Mouse (Mus musculus) hindlimb bud, embryonic 11.5 days (tissue): Measurements from ENCODE around the gene Rsph3b.
"Not testable (repeated sequence)": the region's sequence is repeated elsewhere in the genome, so short reads cannot be mapped to it uniquely, and the experiment has no call there.

Experiments
- DNase-seq: peaks from one replicate; pipeline ENCODE4 v3.0.0-alpha.2; 2012; ENCODE audit warnings: low read depth, low spot score; ENCODE audit errors: extremely low spot score

Gene Rsph3b

GRCm38 (mm10) chr17:6947984-6948768 lies at the start of gene Rsph3b:
Rsph3b (minus strand) TSS chr17:6948682.
- DNase-seq, result not testable (repeated sequence)

- not testable (repeated sequence) for DNase-seq
These were observed 49.5 kb upstream of the Rsph3b start for GRCm38 (mm10) chr17:6997778-6998490.

GRCm38 (mm10) chr17:6996826-6997225 lies 48.3 kb upstream of the Rsph3b start:
- DNase-seq, result not testable (repeated sequence)

GRCm38 (mm10) chr17:6995504-6995903 lies 47.0 kb upstream of the Rsph3b start:
- not testable (repeated sequence) for DNase-seq

GRCm38 (mm10) chr17:6986118-6986517 lies 37.6 kb upstream of the Rsph3b start:
- not testable (repeated sequence) for DNase-seq

GRCm38 (mm10) chr17:6980144-6980543 lies 31.7 kb upstream of the Rsph3b start:
- DNase-seq, result not testable (repeated sequence)

DNA sequence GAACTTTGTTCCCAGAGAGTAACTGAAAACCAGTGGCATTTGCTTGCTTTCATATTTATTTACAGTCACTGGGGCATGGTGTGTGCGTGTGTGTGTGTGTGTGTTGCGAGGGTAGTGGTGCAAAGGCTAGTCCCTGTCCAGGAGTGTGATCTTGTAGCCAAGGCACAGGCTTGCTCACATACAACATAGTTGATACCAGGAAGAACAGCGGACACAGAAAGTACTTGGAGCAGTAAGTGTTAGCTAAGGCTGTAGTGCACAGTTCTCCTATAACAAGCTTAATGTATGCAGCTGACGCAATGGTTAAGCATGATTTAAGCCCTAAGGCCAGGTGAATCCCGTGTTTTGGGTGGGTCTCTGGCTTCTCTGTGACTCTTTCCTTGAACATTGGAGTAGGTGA lies 30.9 kb upstream of the Rsph3b start:
- not testable (repeated sequence) for DNase-seq

- DNase-seq, result not testable (repeated sequence)
These were observed 30.1 kb upstream of the Rsph3b start, which contains the start of gene Gm49721 for GRCm38 (mm10) chr17:6978287-6979248. Gm49721 (plus strand) TSS chr17:6978904.

- DNase-seq, result not testable (repeated sequence)
These were observed 26.5 kb upstream of the Rsph3b start for GRCm38 (mm10) chr17:6974985-6975384.

- DNase-seq, result not testable (repeated sequence)
These were observed 24.4 kb upstream of the Rsph3b start for GRCm38 (mm10) chr17:6972836-6973396.

GRCm38 (mm10) chr17:6971238-6971637 lies 22.8 kb upstream of the Rsph3b start:
- DNase-seq, result not testable (repeated sequence)

DNA sequence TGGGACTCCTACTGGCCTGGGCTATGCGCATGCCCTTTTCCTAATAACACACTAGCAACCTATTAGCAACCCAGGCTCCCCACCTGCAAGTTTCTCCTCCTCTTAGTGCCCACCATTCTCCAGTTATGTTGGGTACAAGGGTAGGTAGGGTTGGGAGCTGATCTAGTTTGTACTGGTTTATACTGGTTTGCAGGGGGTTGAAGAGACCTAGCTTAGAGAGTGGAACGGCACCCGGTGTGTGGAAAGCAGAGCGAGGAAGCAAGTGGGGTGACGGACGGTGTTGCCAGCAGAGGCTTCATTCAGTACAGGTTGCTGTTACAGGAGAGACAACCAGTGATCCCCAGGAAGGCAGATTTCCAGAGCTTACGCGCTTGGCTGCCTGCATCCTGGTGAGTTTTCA lies 21.9 kb upstream of the Rsph3b start, which contains the start of gene Rnaset2b:
Rnaset2b (plus strand) TSS at position 301 of the 400 bp plus-strand sequence.
- DNase-seq, result not testable (repeated sequence)

- not testable (repeated sequence) for DNase-seq
These were observed 19.2 kb upstream of the Rsph3b start for GRCm38 (mm10) chr17:6967673-6968072.

DNA sequence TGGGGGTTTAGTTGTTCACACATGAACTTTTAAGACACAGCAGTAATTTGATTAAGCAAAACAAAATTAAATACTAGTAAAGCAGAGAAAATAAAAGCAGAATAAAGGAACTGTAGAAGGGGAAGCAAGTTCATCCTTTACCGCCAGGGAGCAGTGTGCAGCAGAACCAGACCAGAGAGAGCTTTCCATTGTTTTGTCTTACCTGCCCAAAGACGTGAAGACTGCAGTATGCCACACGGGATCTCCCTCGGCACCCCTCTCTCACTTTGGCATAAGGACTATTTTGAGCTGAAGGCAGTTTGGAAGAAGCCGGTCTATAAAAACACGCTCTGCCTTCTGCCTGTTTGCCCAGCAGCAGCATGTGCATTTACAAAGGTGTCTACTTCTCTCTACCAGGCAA lies 16.9 kb upstream of the Rsph3b start:
- DNase-seq, result not testable (repeated sequence)

DNA sequence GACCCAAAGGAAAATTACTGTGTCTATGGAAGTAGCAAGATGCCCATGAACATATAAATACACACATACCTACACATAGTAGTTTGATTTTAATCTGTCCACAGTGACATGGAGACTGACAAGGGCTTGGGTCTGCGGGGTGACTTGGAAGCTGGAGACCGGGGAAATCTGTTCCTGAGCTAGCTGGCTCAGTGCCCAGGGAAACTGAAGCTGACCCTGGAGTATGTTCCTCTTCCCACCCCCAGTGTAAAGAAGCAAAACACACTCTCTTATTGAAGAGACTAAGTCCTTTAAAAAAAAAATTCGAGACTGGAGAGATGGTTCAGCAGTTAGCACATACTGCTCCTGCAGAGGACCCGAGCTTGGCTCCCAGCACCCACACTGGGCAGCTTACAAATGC lies 14.5 kb upstream of the Rsph3b start:
- not testable (repeated sequence) for DNase-seq

DNA sequence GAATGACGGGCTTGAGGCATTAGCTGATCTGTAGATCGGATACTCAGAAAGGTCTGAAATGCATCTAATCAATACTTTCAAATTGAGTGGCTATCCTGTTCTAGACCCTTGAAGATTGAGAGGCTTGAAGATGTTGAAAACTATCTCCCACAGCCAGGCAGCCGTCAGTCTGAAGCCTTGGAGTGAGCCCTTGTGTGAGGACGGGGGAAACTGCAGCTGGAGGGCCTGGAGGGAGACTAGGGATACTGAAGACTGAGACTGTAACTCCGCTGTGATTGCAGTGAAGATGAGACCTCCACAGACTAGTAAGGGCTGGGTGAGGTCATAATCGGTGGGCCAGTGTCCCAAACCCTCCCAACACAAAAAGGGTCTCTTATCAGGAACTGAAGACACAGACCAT lies 13.9 kb upstream of the Rsph3b start:
- not testable (repeated sequence) for DNase-seq

GRCm38 (mm10) chr17:6961181-6962000 lies 12.9 kb upstream of the Rsph3b start:
- not testable (repeated sequence) for DNase-seq

DNA sequence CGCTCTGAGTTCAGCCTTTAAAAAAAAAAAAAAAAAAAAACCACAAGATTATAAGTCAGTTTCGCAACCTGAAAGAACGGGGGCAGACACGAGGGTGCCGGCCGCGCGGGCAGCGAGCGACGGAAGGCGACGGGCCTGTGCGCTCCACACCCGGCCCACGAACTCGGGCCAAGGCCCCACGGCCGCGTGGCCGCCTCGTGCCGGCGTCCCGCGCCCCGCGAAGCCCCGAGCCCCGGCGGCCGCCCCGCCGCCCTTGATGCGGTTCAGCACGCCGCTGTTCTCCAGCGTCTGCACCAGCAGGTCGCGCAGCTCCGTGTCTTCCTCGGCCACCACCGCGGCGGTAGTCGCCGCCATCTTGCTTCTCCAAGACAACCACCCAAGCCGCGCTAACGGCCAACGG lies 12.3 kb upstream of the Rsph3b start, which contains the start of gene Tagap1:
Tagap1 (minus strand) TSS at position 381 of the 400 bp plus-strand sequence.
- not testable (repeated sequence) for DNase-seq

- DNase-seq, result not testable (repeated sequence)
These were observed 11.9 kb upstream of the Rsph3b start for GRCm38 (mm10) chr17:6960349-6960748.
